Mouse (Mus musculus): ENCODE results near the gene Pde1a. TPM values are rescaled to one million over a fixed set of nuclear protein-coding genes. Genes with fewer than 3 reads are reported as not detected.

Pde1a gene
- polyA plus RNA-seq, 1 experiment from 2014 or later, result 3.3 TPM

GRCm38 (mm10) chr2:80025597-80025996 is 103.7 kb downstream of the Pde1a start:
- no peaks in the 10 kb centered on the region for H3K4me1 ChIP-seq (ENCODE audit: control insufficient read depth, low read depth, low read length)
- no peak overlapping the region for H3K27ac ChIP-seq (ENCODE audit: low read length)
- H3K36me3 ChIP-seq (ENCODE audit: control insufficient read depth, insufficient read depth), result no peaks in the 10 kb centered on the region
- H3K27me3 ChIP-seq (ENCODE audit: control insufficient read depth, insufficient read depth, low read depth, low read length), result no peaks in the 10 kb centered on the region
- no peak overlapping the region for H3K4me3 ChIP-seq (ENCODE audit: low read depth, low read length)
- 26% methylated on average over 1 of the region's 1 CpGs for WGBS (ENCODE audit: insufficient replicate concordance)
- no peak for ATAC-seq (ENCODE audit: low read depth)
- H3K9ac ChIP-seq (ENCODE audit: low read depth, low read length), result no peak overlapping the region
- H3K4me2 ChIP-seq (ENCODE audit: low read depth, low read length), result no peak overlapping the region
- H3K9me3 ChIP-seq (replicated peaks; ENCODE audit: control insufficient read depth, low read length), result no peaks in the 10 kb centered on the region

DNA sequence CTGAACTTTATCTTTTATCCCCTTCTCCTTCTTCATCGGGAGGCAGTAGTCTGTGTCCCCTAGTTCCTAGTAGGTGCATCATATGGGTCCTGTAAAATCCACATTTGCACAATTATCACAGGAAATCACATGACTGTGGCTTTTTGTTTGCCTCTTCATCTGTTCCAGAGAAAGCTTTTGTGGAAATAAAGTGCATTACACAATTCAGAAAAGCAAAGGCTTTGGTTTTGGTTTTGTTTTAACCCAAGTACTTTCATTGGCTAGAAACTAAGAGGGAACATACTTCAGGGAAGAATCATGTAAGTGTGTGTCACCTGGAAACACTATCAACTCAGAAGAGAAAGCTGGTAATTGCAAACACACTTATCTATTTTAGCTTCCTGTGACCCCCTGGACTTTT is 104.2 kb downstream of the Pde1a start:
- no peak for ATAC-seq (ENCODE audit: low read depth)
- 13% methylated on average over 1 of the region's 1 CpGs for WGBS (ENCODE audit: insufficient replicate concordance)

DNA sequence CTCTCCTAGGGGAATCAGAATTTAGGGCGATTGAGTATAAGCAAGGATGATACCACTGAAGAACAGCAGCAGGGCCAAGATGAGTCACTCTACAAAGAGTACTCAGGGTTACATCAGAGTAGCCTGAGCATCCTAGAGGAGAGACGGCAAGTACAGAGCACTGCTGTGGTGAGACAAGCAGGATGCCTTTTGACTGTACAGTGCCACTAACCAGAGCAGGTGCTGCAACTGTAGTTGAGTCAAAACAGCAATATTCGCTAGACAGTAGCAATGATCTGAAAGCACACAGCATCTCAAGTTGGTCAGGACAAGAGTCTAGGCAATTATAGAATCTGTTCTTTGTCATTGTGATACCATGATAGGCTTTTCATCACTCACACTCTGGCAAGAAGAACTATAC is 115.1 kb downstream of the Pde1a start:
- Histone ChIP-seq H3K4me1 (ENCODE audit: control insufficient read depth, low read depth, low read length) (no peaks in the 10 kb centered on the region), H3K9me3 (replicated peaks; ENCODE audit: control insufficient read depth, low read length) (no peaks in the 10 kb centered on the region), H3K27ac (ENCODE audit: low read length) (no peak overlapping the region), H3K4me2 (ENCODE audit: low read depth, low read length) (no peak overlapping the region), H3K9ac (ENCODE audit: low read depth, low read length) (no peak overlapping the region), H3K36me3 (ENCODE audit: control insufficient read depth, insufficient read depth) (no peaks in the 10 kb centered on the region), H3K27me3 (ENCODE audit: control insufficient read depth, insufficient read depth, low read depth, low read length) (no peaks in the 10 kb centered on the region), H3K4me3 (ENCODE audit: low read depth, low read length) (no peak overlapping the region)
- WGBS (ENCODE audit: insufficient replicate concordance), result 66% methylated on average over 3 of the region's 3 CpGs
- ATAC-seq (ENCODE audit: low read depth), result no peak

More for the DNA sequence above, 104.2 kb downstream of the Pde1a start:
- H3K27me3 ChIP-seq (ENCODE audit: control insufficient read depth, insufficient read depth, low read depth, low read length), result no peaks in the 10 kb centered on the region
- H3K9me3 ChIP-seq (replicated peaks; ENCODE audit: control insufficient read depth, low read length), result no peaks in the 10 kb centered on the region
- H3K9ac ChIP-seq (ENCODE audit: low read depth, low read length), result no peak overlapping the region
- no peaks in the 10 kb centered on the region for H3K4me1 ChIP-seq (ENCODE audit: control insufficient read depth, low read depth, low read length)
- no peaks in the 10 kb centered on the region for H3K36me3 ChIP-seq (ENCODE audit: control insufficient read depth, insufficient read depth)
- H3K4me2 ChIP-seq (ENCODE audit: low read depth, low read length), result no peak overlapping the region
- no peak overlapping the region for H3K4me3 ChIP-seq (ENCODE audit: low read depth, low read length)
- H3K27ac ChIP-seq (ENCODE audit: low read length), result no peak overlapping the region

- Histone ChIP-seq H3K27ac (ENCODE audit: low read length) (no peak overlapping the region), H3K27me3 (ENCODE audit: control insufficient read depth, insufficient read depth, low read depth, low read length) (no peaks in the 10 kb centered on the region), H3K4me2 (ENCODE audit: low read depth, low read length) (no peak overlapping the region), H3K9ac (ENCODE audit: low read depth, low read length) (no peak overlapping the region), H3K9me3 (replicated peaks; ENCODE audit: control insufficient read depth, low read length) (no peaks in the 10 kb centered on the region), H3K36me3 (ENCODE audit: control insufficient read depth, insufficient read depth) (no peaks in the 10 kb centered on the region), H3K4me1 (ENCODE audit: control insufficient read depth, low read depth, low read length) (no peaks in the 10 kb centered on the region), H3K4me3 (ENCODE audit: low read depth, low read length) (no peak overlapping the region)
- WGBS (ENCODE audit: insufficient replicate concordance), result 56% methylated on average over 4 of the region's 4 CpGs
- ATAC-seq (ENCODE audit: low read depth), result no peak
These were observed 116.2 kb downstream of the Pde1a start for GRCm38 (mm10) chr2:80013060-80013459.

GRCm38 (mm10) chr2:79999168-79999567 is 130.1 kb downstream of the Pde1a start:
- WGBS (ENCODE audit: insufficient replicate concordance), result 62% methylated on average over 3 of the region's 3 CpGs

DNA sequence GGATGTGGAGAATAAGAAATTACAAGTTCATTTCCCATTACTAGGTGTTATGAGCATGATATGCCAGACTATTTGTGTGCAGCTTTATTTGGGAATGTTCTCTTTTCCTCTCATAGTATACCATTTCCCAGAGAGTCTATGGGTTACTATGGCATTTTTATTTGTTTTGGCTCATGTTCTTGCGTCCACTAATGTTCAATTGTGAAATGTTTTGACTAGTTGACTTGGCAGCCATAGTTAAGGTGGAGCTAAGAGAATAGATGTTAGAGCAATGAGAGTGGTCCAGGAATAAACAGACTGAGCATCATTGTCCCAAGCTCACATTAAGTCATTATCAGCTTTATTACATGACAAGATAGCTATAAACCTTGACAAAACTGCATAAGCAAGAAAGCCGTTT is 130.8 kb downstream of the Pde1a start:
- no peak overlapping the region for H3K9ac ChIP-seq (ENCODE audit: low read depth, low read length)
- H3K4me2 ChIP-seq (ENCODE audit: low read depth, low read length), result no peak overlapping the region
- no peak overlapping the region for H3K4me3 ChIP-seq (ENCODE audit: low read depth, low read length)
- H3K4me1 ChIP-seq (ENCODE audit: control insufficient read depth, low read depth, low read length), result no peaks in the 10 kb centered on the region
- no peaks in the 10 kb centered on the region for H3K36me3 ChIP-seq (ENCODE audit: control insufficient read depth, insufficient read depth)
- no peak for ATAC-seq (ENCODE audit: low read depth)
- no peak overlapping the region for H3K27ac ChIP-seq (ENCODE audit: low read length)
- 51% methylated on average over 2 of the region's 2 CpGs for WGBS (ENCODE audit: insufficient replicate concordance)
- H3K9me3 ChIP-seq (replicated peaks; ENCODE audit: control insufficient read depth, low read length), result no peaks in the 10 kb centered on the region
- no peaks in the 10 kb centered on the region for H3K27me3 ChIP-seq (ENCODE audit: control insufficient read depth, insufficient read depth, low read depth, low read length)

More at GRCm38 (mm10) chr2:79999168-79999567, 130.1 kb downstream of the Pde1a start:
- H3K9ac ChIP-seq (ENCODE audit: low read depth, low read length), result no peak overlapping the region
- no peak for ATAC-seq (ENCODE audit: low read depth)
- H3K9me3 ChIP-seq (replicated peaks; ENCODE audit: control insufficient read depth, low read length), result no peaks in the 10 kb centered on the region
- no peaks in the 10 kb centered on the region for H3K36me3 ChIP-seq (ENCODE audit: control insufficient read depth, insufficient read depth)
- H3K4me3 ChIP-seq (ENCODE audit: low read depth, low read length), result no peak overlapping the region
- no peak overlapping the region for H3K27ac ChIP-seq (ENCODE audit: low read length)
- H3K27me3 ChIP-seq (ENCODE audit: control insufficient read depth, insufficient read depth, low read depth, low read length), result no peaks in the 10 kb centered on the region
- H3K4me2 ChIP-seq (ENCODE audit: low read depth, low read length), result no peak overlapping the region
- H3K4me1 ChIP-seq (ENCODE audit: control insufficient read depth, low read depth, low read length), result no peaks in the 10 kb centered on the region

DNA sequence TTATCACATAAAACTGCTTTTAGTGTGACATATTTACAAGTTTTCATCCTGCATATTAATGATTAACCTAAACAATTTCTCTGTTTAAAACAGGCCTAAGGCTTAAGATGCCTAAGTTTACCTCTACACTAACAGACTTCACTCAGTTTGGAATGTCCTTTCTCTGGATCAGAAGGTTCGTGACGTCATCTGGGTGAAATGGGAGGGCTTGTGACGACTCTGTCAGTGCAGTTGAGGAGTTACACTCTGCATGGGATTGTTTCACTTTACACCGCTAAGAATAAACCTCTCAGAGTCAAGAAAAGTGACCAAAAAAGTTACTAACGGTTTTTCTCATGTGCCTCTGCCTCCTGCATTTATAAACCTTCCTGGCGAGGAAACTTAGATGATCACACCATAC is 137.6 kb downstream of the Pde1a start:
- H3K27ac ChIP-seq (ENCODE audit: low read length), result no peak overlapping the region
- H3K4me2 ChIP-seq (ENCODE audit: low read depth, low read length), result no peak overlapping the region
- no peak for ATAC-seq (ENCODE audit: low read depth)
- H3K4me3 ChIP-seq (ENCODE audit: low read depth, low read length), result no peak overlapping the region
- no peak overlapping the region for H3K9ac ChIP-seq (ENCODE audit: low read depth, low read length)
- H3K4me1 ChIP-seq (ENCODE audit: control insufficient read depth, low read depth, low read length), result no peaks in the 10 kb centered on the region
- H3K9me3 ChIP-seq (replicated peaks; ENCODE audit: control insufficient read depth, low read length), result no peaks in the 10 kb centered on the region
- H3K36me3 ChIP-seq (ENCODE audit: control insufficient read depth, insufficient read depth), result no peaks in the 10 kb centered on the region
- H3K27me3 ChIP-seq (ENCODE audit: control insufficient read depth, insufficient read depth, low read depth, low read length), result no peaks in the 10 kb centered on the region
- WGBS (ENCODE audit: insufficient replicate concordance), result 50% methylated on average over 6 of the region's 6 CpGs

DNA sequence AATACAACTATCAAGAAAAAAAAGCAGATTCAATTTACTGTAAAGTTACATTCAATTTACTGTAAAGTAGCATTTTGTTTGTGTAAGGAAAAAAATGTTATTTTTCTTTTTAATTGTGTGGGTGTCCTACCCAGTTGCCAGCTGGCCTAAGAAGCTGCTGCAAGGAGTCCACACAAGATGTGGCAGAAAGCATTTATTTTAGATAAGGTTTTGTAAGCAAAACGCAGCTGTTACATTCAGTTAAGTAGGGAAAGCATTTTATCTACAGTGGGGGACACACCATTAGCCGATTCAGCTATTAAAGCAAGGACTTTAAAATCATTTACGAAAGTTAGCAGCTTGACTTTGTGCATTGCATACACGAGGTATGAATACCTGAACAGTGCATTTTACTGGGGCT is 145.5 kb downstream of the Pde1a start:
- no peak overlapping the region for H3K4me3 ChIP-seq (ENCODE audit: low read depth, low read length)

DNA sequence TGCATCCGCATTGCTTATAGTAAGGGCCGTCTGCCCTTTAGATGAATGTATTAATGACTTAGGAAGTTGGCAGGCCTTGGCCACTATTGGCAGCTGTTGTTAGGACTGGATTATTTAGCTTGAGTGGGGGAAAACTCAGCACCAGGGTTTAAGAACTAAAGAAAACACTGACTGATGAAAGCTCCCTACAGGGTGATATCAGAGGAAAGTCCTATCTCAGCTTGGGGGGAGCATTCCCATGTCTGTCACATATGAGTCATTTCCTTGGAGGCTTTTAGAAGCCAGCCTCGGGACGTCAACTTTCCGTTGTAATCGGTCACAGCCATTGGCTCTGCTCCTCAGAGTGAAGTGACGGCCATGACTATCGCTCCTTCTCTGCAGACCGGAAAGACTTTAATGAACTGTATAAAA is 146.0 kb downstream of the Pde1a start:
- Histone ChIP-seq H3K36me3 (ENCODE audit: control insufficient read depth, insufficient read depth) (no peaks in the 10 kb centered on the region), H3K4me3 (ENCODE audit: low read depth, low read length) (no peak overlapping the region), H3K27ac (ENCODE audit: low read length) (no peak overlapping the region), H3K9ac (ENCODE audit: low read depth, low read length) (no peak overlapping the region), H3K4me1 (ENCODE audit: control insufficient read depth, low read depth, low read length) (no peaks in the 10 kb centered on the region), H3K27me3 (ENCODE audit: control insufficient read depth, insufficient read depth, low read depth, low read length) (no peaks in the 10 kb centered on the region), H3K9me3 (replicated peaks; ENCODE audit: control insufficient read depth, low read length) (no peaks in the 10 kb centered on the region), H3K4me2 (ENCODE audit: low read depth, low read length) (no peak overlapping the region)
- ATAC-seq (ENCODE audit: low read depth), result peak; percentile 47
- WGBS (ENCODE audit: insufficient replicate concordance), result 64% methylated on average over 9 of the region's 9 CpGs

More for the DNA sequence above, 145.5 kb downstream of the Pde1a start:
- H3K27me3 ChIP-seq (ENCODE audit: control insufficient read depth, insufficient read depth, low read depth, low read length), result no peaks in the 10 kb centered on the region
- H3K9ac ChIP-seq (ENCODE audit: low read depth, low read length), result no peak overlapping the region
- 45% methylated on average over 4 of the region's 4 CpGs for WGBS (ENCODE audit: insufficient replicate concordance)
- no peaks in the 10 kb centered on the region for H3K36me3 ChIP-seq (ENCODE audit: control insufficient read depth, insufficient read depth)
- no peak overlapping the region for H3K27ac ChIP-seq (ENCODE audit: low read length)
- H3K9me3 ChIP-seq (replicated peaks; ENCODE audit: control insufficient read depth, low read length), result no peaks in the 10 kb centered on the region
- H3K4me2 ChIP-seq (ENCODE audit: low read depth, low read length), result no peak overlapping the region
- no peak for ATAC-seq (ENCODE audit: low read depth)
- H3K4me1 ChIP-seq (ENCODE audit: control insufficient read depth, low read depth, low read length), result no peaks in the 10 kb centered on the region

Data from liver, embryonic 16.5 days (tissue).